Mouse (Mus musculus) myocyte (in vitro differentiated cells): ENCODE results near the gene Col5a2.

Experiments used
- MAX ChIP-seq: IDR thresholded peaks from one replicate; pipeline ENCODE4 v1.6.1; 2011; ENCODE audit warnings: low read depth, mild to moderate bottlenecking, control low read depth
- POLR2A ChIP-seq: IDR thresholded peaks from one replicate; pipeline ENCODE4 v1.6.1; 2011; ENCODE audit warnings: low read depth, mild to moderate bottlenecking, control low read depth, moderate library complexity; ENCODE audit not compliant: insufficient read length

GRCm38 (mm10) chr1:45502241-45502741 is 791 bp downstream of the Col5a2 start:
- TF ChIP-seq POLR2A (no peak), MAX (no peak)
